Mouse (Mus musculus): ENCODE measurements around the gene Arhgap8. TPM values are rescaled to one million over a fixed set of nuclear protein-coding genes. Genes with fewer than 3 reads are reported as not detected.
"Not testable (repeated sequence)": the region's sequence is repeated elsewhere in the genome, so short reads cannot be mapped to it uniquely, and the experiment has no call there.

Gene Arhgap8
- total RNA-seq, 4 experiments from 2014 or later = 0.64 to 2.6 (median 1.9) TPM

DNA sequence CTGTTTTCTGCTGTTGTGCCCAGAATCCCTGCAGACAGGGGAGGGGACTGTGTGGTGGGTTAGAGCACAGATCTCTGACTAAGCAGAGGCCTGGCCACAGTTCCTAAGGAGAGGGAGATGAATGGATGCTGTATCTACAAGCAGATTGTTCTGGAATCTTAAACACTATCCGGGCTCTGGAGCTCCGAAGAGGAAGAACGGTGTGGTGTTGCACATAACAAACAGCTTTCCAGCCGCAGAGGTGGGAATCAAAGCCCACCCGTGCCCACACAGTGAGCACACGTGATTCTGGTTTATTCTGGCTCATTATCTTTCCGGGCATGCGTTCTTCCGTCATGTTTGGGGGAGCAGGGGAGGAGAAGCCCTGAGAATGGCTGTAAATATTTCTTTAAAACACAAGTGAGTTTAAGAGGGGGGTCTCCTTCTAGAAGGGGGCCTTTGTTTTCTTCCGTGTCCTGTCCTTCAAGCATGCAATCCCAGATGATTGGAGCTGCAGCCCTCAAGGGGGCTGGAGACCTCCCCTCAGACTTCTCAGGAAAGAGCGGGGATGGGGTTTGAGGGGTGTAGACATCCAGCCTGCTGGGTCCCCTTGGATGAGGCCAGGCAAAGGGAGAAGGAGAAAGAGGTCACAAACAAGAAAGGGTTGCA, 16.6 kb downstream of the Arhgap8 start:
- no peak for DNase-seq

DNA sequence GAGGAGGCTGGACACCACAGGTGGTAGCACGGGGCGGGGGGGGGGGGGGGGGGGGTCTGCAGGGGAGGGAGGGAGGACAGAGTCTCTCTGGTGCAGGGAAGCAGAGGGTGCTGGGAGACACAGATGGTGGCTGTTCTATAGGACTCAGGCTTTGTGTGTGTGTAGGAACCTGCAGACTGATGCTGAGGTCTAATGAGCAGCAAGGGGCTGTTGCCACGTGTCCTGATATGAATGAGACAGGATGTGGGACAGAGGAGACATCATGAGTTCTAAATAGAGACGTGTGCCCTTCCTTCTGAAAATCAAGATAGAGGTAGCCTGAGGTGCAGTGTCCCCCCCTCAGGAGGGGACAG, 17.1 kb downstream of the Arhgap8 start:
- no peak for DNase-seq

DNA sequence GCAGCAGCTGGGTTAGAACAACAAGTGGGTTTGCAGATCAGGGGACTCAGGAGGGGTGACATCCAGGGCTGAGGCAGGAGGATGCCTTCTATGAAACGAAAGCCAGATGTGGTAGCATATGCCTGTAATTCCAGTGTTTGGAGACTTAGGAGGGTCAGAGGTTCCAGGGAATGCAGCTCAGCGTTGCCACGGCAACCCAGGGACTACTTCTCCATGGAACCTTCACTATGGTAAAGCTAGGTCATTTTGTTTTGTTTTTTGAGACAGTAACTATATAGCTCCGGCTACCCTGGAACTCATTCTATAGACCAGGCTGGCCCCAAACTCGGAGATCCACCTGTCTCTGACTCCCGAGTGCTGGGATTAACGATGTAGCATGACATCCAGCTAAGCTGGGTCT, 18.4 kb downstream of the Arhgap8 start:
- DNase-seq = no peak

DNA sequence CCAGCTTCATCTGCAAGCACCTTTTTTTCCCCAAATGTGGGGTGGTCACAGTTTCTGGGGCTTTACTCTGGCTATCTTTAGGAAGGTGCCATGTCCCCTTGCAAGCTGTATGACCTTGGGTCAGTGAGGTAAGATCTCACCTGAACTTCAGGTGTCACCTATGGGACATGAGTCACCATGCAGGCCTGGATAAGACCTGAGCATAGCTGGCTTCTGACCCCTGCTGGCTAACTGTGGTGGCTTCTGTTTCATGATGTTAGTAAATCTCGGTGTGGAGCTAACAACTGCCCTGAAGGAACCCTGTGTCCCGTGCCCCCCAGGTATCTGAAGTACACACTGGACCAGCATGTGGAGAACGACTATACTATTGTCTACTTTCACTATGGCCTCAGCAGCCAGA, 21.7 kb downstream of the Arhgap8 start:
- DNase-seq = no peak

DNA sequence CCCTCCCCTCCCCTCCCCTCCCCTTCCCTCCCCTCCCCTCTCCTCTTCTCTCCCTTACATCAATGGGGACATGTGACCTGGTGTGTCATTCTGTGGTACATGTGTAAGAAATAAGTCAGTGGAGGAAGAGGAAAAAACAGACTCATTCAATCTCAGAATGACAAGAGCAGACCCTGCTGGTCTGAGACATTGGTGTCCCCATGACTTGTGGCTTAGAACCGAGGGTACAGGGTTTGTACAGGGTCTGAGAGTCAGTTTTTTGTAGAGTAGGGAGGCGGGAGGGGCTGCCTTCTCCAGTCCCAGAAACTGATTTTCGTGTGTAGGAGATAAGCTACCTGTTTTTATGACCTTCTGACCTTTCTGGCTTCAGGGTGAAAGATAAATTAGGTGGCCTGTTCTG, 23.5 kb downstream of the Arhgap8 start:
- no peak for DNase-seq

DNA sequence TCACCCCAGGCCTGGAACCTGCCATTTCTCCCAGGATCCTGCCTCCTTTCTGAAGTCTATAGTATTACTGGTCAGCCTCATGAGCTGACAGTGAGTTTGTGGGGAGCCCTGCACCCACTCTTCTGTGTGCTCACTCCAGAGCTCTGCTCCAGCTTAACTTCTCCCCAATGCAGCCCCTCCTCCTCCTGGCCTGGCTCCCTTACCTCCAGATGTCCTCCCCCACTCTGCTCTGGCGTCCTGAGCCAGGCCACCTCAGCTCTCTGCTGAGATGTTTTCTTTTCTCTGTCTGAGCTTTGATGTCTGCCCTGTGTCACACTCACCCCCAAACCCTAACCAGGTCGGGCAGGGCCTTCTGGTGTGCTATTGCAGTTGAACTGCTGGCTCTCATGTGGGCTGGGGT, 24.5 kb downstream of the Arhgap8 start:
- no peak for DNase-seq

DNA sequence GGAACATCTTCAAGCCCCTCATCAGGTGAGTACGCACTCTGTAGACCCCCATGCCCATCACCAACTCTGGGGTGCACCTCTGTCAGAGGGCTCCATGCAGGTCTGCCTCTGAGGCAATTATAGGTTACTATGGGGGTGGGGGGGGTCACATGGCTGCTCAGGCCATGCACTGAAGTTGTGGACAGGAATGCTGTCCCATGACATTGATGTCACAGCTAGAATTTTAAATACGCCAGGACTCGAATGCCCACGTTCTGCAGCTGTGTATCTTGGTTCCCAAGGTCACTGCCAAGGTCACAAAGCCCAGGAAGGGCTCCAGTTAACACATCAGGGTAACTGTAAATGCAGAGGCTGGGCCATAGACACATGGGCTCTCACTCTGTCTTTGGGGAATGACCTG, 26.0 kb downstream of the Arhgap8 start:
- no peak for DNase-seq

DNA sequence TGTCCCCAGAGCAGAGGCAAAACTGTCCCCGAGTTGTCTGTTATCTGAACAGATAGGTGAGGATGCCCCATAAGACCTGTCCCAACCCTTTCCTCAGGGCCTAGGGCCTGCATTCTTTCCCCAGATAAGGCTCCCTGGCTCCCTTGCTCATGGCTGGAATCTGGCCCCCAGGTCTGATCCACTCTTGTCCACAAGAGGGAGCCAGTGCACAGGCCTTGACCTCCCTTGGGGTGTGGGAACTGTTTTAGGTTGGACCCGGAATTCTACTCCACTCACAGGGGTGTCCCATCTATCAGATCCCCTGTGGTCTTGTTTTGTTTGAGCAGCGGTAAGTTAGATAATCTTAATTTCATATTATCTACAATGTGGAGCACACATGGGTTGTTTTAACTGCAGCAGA, 35.1 kb downstream of the Arhgap8 start:
- peak; percentile 32 for DNase-seq

DNA sequence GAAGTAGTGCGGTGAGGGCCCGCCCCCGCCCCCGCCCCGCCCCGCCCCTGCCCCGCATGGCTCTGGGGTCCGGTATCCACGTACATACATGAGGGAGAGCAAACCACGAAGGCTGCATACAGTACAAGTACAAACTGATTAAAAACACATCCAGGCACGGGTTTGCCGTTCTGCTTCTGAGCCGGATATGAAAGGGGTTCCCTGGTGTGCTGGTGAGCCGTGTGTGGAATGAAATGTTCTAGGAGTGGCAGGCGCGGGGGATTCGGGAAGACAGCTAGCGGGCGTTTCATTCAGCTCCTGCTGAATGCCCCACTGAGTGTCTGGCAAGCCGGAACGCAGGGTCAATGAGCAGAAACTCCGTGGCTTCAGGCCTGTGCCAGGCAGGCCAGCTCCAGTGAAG, 36.6 kb downstream of the Arhgap8 start:
- DNase-seq = no peak

DNA sequence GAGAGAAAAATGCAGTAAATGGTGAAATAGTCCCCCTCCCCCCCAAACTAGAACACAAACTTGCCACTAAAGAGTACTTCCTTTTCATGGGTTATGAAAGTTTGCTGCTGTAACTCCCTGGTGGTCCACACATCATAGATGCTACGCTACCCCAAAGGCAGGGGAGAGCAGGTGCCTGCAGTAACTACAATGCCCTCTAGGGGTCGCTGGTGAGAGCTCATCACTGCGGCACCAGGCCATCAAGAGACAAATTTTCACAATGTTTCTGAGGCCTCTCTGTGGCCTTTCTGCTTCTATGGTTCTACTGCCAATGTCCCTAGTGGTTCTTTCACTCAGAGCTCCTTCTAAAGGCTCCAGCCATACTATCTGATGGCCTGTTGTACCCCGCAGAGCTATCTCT, 38.6 kb downstream of the Arhgap8 start:
- DNase-seq = no peak

DNA sequence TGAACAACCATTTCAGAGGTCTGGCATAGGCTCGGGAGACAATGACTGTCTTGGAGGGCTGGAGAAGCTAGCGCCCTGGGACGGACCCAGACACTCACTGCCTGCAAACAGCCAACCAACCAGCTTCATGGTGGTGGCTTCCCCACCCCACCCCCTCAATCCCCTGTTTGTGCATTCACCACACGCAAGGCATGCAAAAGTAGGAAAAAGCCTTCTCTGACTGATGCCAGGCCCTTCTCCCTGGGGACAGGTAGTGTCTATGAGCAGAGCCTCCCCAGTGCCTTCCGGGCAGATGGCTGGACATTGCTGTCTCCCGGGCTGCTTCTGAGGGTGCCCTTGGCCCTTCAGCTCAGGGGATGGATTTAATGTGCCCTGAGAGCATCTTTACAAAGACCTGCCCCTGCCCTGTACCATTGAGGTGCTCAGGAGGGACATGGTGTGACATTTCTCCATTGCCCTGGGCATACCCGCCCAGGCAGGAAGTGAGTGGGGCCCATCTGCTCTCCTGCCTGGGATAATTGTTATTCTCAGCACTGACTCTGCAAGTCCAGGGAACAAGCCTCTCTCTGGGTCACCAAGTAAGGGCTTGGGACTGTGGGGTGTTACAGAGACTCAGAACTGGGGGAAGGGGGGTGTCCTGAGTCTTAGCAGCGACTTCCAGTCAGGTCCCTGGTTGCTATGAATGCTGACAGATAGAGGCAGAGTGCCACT, 43.0 kb downstream of the Arhgap8 start:
- DNase-seq = no peak

DNA sequence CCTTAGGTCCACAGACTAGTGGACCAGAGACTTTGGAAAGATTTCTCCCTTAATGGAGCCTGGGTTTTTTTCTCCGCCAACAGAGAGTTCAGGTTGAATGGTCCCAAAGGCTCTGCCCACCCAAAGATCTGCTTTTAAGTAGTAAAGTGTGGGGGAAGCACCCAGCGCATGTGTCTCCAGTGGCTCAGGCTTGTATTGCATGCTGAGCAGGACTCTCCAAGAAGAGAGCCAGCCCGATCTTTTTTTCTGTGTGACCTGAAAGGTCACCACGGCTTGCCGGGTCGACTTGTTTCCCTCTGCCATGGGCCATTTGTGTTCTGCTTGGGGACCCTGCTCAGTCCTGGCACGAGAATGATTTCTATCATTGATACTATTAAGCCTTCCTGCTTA, 43.6 kb downstream of the Arhgap8 start:
- DNase-seq = no peak

DNA sequence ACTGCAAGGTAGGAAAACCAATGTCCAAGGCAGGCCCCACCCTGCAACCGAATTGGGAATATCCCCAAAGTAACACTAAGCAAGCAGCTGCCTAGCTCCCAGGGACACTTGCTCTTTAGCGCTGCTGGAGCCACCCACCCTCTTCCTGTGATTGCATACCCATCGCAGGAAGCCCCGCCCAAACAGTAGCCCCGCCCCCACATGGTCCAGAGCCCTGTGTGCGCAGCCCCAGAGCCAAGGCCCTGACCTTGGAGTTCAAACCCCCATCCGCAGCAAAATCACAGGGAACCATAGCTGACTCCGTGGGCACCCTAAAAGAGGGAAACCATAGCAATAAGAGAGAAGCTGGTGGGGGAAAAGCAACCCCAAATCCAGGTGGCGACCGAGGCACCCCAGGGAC, 46.8 kb downstream of the Arhgap8 start:
- no peak for DNase-seq

DNA sequence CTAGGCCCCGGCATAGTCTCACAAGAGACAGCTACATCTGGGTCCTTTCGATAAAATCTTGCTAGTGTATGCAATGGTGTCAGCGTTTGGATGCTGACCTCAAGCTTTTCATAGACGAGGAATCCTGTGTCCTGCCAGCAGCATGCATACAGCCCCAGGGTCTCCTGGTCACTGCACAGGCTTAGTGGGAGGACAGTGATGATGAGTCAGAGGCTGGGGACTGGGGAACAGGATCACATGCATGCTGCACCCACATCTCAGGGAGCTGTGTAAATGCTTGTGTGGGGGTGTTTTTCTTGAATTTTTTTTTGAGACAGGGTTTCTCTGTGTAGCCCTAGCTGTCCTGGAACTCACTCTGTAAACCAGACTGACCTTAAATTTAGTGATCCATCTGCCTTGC, 48.7 kb downstream of the Arhgap8 start:
- DNase-seq = not testable (repeated sequence)

DNA sequence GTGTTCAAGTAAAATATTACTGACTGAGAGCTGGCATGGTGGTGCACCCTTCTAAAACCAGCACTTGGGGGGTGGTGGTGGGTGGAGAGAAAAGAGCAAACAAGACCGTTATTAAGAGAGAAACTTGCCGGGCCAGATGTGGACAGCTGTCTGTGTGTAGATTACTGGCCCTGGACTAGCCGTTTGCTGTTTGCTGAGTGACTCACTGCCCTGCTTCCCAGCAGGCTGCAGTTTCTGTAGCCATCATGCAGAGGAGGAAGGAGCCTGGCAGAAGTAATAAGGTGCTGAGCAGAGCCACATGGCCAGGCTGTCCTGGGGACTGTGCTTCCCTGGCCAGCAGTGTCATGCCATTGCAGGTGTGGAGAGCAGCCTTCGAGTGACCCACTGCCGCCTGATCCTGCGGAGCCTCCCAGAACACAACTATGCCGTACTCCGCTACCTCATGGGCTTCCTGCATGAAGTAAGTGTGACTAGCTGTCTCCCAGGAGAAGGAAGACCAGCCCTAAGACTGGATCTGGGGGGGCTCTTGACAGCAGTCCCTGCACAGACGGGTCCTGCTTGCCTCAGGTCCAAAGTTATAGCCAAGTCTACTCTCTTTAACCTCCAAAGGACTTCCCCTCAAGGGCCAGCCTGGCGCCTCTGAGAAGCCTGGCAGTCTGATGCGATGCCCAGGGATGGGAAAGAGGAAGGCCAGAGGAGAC, 49.9 kb downstream of the Arhgap8 start:
- DNase-seq = no peak

DNA sequence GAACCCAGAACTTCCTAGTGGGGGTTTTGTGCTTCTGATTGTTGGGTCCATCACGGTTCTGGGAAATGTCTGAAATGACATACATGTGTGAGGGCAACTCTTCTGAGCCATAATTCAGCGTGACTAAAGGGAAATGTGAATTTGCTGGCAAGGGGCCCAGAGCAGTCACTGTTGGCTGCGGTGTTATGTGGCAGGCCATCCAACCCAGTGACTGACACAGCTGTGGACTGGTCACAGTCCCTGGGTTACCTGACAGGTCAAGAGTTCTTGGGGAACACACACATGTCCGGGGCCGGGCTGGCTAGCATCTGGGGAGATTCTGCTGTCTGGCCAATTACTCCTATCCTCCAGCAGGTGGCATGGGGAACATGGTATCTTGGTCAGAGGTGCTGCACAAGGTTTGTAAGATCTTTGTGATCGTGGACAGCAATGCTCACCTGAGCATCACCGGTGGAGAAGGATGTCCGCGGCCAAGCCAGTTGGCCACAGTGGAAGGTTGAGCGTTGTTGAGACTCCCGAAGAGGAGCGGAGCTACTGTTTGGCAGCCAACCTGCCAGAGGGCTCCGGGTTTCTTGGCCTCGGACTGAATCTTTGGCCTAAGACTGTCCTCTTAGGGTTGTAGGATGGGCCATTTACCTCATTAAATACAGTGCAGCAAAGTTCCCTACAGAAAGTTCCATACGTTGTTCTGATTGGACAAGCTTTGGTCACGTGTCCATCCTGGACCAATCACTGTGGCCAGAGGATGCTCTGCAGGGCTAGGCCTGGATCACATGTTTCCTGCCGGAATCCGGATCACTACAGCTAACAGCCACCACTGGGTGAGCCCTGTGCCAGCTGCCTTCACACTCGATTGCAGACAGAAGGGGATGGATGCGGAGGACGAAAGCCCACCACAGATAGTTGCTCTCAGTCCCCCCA, 52.6 kb downstream of the Arhgap8 start:
- no peak for DNase-seq

DNA sequence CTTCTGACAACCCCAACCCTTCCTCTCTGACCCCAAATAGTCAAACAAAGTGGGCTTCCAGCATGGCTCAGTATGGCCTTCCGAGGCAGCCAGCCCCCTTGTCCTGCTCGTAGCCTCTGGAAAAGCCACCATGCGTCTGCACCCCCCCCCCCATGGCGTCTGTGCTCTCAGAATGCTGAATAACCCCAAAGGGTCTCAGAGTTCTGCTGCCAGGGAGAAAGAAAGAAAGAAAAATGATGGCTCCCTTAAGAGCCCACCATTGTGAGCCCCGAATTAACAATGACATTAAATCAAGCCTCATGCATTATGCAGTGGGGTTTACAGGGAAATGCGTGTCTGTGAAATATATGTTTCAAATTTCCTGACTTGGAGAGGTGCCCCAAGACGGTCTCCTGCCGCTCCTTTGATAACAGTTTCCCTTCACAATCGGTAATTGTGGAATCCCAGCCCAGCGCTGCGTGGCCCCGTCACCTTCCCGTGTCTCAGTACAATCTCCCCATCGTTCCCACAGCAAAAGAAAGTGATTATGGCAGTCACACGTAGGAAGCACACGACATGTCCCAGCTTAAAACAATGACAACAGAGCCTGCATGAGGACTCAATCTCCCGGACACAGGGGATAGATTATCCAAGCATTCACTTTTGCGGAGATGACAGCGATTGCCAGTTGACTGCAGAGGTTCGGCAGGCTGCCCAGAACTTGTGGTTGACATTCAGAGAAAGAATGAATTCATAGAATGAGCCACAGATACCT, 55.7 kb downstream of the Arhgap8 start:
- no peak for DNase-seq

DNA sequence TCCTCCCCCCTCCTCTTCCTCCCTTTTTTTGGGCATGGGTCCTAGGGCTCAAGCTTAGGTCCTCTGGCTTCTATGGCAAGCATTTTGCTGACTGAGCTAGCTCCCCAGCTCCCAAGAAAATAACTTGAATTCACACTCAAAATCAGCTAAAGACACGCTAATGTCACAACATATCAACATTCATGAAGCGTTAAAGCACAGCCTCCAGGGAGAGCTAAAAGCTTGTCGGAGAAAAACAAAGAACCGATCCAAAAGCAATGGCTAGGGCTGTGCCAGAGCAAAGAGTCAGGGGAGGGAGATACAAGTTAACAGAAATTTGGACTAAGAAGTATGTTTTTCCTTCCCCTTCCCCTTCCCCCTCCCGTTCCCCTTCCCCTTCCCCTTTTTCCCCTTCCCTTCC, 58.7 kb downstream of the Arhgap8 start:
- DNase-seq = no peak

DNA sequence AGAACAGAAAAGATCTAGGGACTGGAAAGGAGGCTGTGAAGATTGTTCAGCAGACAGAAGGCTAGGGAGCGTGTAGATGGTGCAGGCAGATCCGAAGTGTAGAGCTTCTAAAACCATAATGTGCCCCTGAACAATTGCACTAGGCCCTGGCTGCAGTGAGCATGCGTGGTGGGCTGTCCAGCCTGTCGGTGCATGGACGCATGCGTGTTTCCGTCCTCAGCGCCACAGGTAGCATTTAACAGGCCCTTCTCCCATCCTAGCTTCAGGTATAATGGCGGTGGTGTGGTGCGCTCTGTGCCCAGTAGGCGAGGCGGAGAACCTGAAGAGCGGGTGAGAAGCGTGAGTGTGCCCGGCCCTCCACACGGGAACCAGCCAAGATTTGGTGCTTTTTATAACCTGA, 65.0 kb downstream of the Arhgap8 start:
- no peak for DNase-seq

DNA sequence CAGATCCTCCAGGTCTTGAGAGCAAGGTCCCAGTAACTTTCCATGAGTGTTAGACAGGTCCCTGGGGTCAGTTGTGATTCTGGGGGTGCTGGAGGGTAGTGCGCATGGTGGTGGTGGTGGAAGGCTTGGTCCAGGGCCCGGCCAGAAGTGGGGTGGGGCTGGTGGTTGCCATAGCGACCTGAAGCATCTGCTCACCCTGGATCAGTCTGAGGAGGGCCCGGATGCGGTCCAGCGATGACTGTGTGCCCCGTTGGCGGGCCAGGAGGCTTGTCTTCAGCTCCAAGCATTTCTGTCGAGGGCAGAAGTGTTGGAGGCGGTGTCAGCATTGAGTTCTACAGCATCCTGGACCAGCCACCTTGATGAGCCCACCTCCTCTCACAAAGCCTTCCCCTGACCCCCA, 67.3 kb downstream of the Arhgap8 start:
- DNase-seq = no peak

DNA sequence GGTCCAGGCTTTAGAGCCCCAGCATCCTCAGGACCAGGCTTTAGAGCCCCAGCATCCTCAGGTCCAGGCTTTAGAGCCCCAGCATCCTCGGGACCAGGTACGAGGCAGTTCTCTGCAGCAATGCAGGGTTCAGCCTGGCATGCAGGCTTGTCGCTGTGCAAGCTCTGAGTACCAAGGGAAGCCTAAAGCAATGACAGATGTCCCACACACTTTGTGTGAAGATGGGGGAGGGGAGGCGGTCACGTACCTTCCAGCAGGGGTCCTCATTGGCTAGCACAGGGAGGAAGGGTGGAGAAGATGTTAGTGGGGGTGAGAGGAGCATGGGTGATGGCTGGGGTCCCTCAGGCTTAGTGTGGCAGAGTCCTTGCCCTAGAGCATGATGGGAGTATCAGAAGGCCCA, 73.8 kb downstream of the Arhgap8 start:
- DNase-seq = no peak

DNA sequence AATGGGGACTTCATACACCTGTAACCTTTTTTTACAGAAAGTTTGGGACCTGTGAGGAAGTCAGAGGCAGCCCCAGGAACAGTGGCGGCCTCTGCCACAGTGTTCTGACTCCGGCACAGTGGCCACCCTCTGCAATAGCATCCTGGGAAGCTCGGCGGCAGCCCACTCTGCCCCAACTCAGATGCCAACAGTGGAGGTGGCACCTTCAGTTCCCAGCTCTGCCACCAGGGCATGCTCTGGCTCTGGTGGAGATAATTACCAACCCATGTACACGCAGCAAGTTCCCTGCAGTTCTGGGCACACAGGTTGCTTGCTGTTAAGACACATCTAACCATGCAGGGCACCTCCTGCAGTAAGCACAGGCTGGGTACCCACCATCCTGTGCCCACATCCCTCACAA, 80.3 kb downstream of the Arhgap8 start:
- no peak for DNase-seq
